Mouse (Mus musculus) lung, adult 18-20 months (tissue): ENCODE measurements at regions not wholly inside any gene's neighbourhood (a gene's known extent, or its start where the extent isn't known, plus 50 kb on each side); places are given as distances from the start of the nearest gene placed in this dataset.
A peak's percentile ranks its signal among the peaks of the same experiment; 100 is the strongest.

Experiments used
- DNase-seq, 2 experiments: peaks; one replicate each; pipeline ENCODE4 v3.0.0; 2022; ENCODE audit warnings: mixed read lengths in 2 of 2

GRCm38 (mm10) chr16:27138384-27138783 is 146.9 kb upstream of the Gmnc start:
- no peak for DNase-seq

GRCm38 (mm10) chr16:27138987-27139386 is 147.5 kb upstream of the Gmnc start:
- DNase-seq: no peak

DNA sequence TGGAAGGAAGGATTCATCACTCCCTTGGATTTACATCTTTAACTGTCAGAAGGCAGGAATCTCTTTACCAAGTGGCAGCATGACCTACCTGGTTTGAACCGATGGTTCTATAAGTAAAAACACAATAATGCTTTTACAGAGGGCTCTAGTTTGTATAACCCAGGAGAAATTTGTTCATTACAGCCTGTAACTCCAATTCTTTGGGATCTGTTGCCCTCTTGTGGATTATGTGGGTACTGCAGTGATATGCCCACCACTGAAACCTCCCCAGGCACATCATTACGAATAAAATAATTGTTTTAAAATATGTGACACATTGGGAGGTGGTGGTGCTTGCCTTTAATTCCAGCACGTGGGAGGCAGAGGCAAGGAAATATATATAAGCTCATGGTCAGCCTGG is 148.6 kb upstream of the Gmnc start:
- peak in 1 of 2 experiments; percentile 19 for DNase-seq

- DNase-seq: no peak
These were observed 151.5 kb upstream of the Ostn start for GRCm38 (mm10) chr16:27155805-27156204.

- DNase-seq: no peak
These were observed 111.6 kb upstream of the Ostn start for GRCm38 (mm10) chr16:27195650-27196049.
